Mouse (Mus musculus): ENCODE results near the gene Kctd13.

DNA sequence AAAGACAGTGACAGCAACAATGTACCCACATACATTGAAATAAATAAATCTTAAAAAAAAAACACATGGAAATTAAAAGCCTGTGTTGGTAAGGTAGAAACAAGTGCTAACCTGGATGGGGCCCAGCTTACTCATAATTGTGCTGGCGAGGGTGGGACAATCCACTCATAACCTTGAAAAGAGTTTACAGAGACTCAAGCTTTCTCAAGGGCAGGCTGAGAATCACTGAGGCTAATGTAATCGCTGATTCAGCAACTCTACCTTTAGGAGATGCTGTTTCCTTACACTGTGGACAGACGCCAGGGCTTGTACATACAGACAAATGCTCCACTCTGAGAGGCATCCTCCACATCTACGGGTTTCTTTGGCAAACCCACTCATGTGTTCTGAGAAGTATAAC lies 8.7 kb upstream of the Kctd13 start:
- TF ChIP-seq CTCF (IDR thresholded peaks at IDR 0.05; ENCODE audit: borderline replicate concordance, insufficient read depth, low read length) (no peak), POLR2A (IDR thresholded peaks at IDR 0.05; ENCODE audit: low read depth, low read length) (no peak)

Data from embryonic fibroblast, embryonic 13.5 days (primary cell).